Comparison of ENCODE assay signal across 26 mouse cellular contexts in genomic region chr5:92539698-92540097, GRCm38 (mm10). TPM values are rescaled to one million over a fixed set of nuclear protein-coding genes. Genes with fewer than 3 reads are reported as not detected.
"Had no signal": no experiment of that assay in that cellular context is flagged by ENCODE, and none has a peak within 500 bp of the region (broad histone marks: within the 10 kb centered on the region; RNA-seq: fewer than 3 reads in every experiment).

No protein-coding gene starts in this region.

- DNase-seq: kidney, adult 18-20 months; kidney, adult 9 months; kidney, postnatal 25 days; layer of hippocampus, adult 9-11 months; liver; lung, adult 18-20 months; lung, postnatal 14 days; right cerebral cortex, adult 18-20 months; right cerebral cortex, postnatal 14 days; right cerebral cortex, postnatal 4 days; thymus, adult 2 months; thymus, postnatal 14 days; thymus, postnatal 4 days had no signal

- H3K9me3 ChIP-seq: limb, embryonic 10.5 days; limb, embryonic 13.5 days; liver, embryonic 12.5 days; liver, embryonic 15.5 days; midbrain, embryonic 12.5 days; neural tube, embryonic 12.5 days had no signal

- ATAC-seq: liver, embryonic 12.5 days; midbrain, embryonic 16.5 days had no signal

- H3K36me3 ChIP-seq: limb, embryonic 10.5 days; limb, embryonic 13.5 days; liver, embryonic 12.5 days; liver, embryonic 15.5 days; midbrain, embryonic 12.5 days; neural tube, embryonic 12.5 days had no signal

- H3K9ac ChIP-seq: limb, embryonic 13.5 days; liver, embryonic 12.5 days; liver, embryonic 15.5 days; midbrain, embryonic 12.5 days; neural tube, embryonic 12.5 days had no signal

- H3K4me1 ChIP-seq: limb, embryonic 10.5 days; limb, embryonic 13.5 days; liver, embryonic 12.5 days; liver, embryonic 15.5 days; midbrain, embryonic 12.5 days; neural tube, embryonic 12.5 days had no signal

- H3K4me2 ChIP-seq: limb, embryonic 13.5 days; liver, embryonic 12.5 days; liver, embryonic 15.5 days; midbrain, embryonic 12.5 days; neural tube, embryonic 12.5 days had no signal

- H3K27ac ChIP-seq: layer of hippocampus, adult 2 months; limb, embryonic 10.5 days; limb, embryonic 13.5 days; liver, embryonic 12.5 days; liver, embryonic 15.5 days; macrophage; midbrain, embryonic 12.5 days; neural tube, embryonic 12.5 days; stomach, postnatal 0 days had no signal

- H3K27me3 ChIP-seq: limb, embryonic 13.5 days; liver, embryonic 12.5 days; liver, embryonic 15.5 days; midbrain, embryonic 12.5 days; neural tube, embryonic 12.5 days had no signal

- H3K4me3 ChIP-seq: layer of hippocampus, adult 2 months; limb, embryonic 10.5 days; limb, embryonic 13.5 days; liver, embryonic 12.5 days; liver, embryonic 15.5 days; midbrain, embryonic 12.5 days; neural tube, embryonic 12.5 days had no signal

RNA-seq across cellular contexts. Expression of gene Fam47e, which starts 15.2 kb away (rescaled TPM):
- total RNA-seq: megakaryocyte, adult 5-6 weeks had no signal
- polyA plus RNA-seq: large intestine, adult 2 months; limb, embryonic 10.5 days; limb, embryonic 13.5 days; macrophage; midbrain, embryonic 12.5 days; neural tube, embryonic 12.5 days; stomach, embryonic 14.5 days; thymus, adult 2 months had no signal
